Mouse (Mus musculus) megakaryocyte-erythroid progenitor cell, adult 5-6 weeks (primary cell): ENCODE measurements around the gene E130309D02Rik. TPM values are rescaled to one million over a fixed set of nuclear protein-coding genes. Genes with fewer than 3 reads are reported as not detected.

Experiments
- ATAC-seq: replicated peaks from 2 replicates; pipeline ENCODE4 v1.8.0; 2016; ENCODE audit warnings: mild to moderate bottlenecking, inconsistent platforms; ENCODE audit not compliant: severe bottlenecking, poor library complexity, low FRiP score, low TSS enrichment
- total RNA-seq, 2 experiments: library from RNA; stranded (forward) in 1 of 2; stranded (reverse) in 1 of 2; fragments of 200-1000, 215-1000 nt in 1 of 2; fragments of >200 nt in 1 of 2; fragmentation: Nextera tagmentation in 1 of 2; gene quantifications; 2 replicates each; pipeline ENCODE4 v1.2.3; 2014 to 2017

E130309D02Rik gene
- total RNA-seq (2014; fragmentation: Nextera tagmentation) (60.6 and 64.4 TPM in 2 replicates), total RNA-seq (2017) (10.5 and 23.6 TPM in 2 replicates)

DNA sequence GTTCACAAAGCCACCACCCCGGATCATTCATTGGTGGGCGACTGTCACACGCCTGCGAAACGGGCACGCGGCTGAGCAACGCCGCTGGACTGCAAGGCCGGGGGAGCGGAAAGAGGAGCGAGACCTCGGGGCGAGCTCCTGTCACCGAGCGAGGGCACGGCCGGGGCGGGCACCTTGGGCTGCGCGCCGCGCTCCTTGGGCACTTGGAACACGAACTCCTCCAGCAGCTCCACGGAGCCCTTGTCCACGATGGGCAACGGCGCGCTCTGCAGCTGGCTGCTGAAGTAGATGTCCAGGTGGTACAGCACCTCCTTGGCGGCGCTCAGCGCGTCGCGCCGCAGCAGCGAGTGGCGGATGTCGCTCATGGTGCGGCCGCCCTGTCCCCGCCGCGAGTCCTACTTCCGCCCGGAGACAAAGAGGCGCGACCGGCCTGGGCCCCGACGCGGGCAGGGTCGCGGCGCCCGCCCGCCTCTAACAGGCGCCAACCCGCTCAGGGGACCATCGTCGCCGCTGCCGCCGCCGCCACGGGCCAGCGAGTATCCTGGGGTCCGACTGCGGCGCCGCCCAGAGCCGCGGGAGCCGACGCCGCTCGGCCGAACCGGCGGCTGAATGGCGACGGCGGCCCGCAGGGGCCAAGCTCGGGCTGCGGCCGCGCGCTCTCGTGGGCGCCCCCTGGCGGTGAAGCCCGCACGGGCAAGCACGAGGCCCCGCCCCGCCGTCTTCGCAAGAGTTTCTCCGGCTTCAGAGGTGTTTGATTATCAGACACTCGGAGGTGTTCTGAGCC lies at the start of gene E130309D02Rik:
Gene E130309D02Rik, minus strand, starts transcription at position 631 of the 784 bp plus-strand sequence.
- peak; percentile 56 for ATAC-seq

DNA sequence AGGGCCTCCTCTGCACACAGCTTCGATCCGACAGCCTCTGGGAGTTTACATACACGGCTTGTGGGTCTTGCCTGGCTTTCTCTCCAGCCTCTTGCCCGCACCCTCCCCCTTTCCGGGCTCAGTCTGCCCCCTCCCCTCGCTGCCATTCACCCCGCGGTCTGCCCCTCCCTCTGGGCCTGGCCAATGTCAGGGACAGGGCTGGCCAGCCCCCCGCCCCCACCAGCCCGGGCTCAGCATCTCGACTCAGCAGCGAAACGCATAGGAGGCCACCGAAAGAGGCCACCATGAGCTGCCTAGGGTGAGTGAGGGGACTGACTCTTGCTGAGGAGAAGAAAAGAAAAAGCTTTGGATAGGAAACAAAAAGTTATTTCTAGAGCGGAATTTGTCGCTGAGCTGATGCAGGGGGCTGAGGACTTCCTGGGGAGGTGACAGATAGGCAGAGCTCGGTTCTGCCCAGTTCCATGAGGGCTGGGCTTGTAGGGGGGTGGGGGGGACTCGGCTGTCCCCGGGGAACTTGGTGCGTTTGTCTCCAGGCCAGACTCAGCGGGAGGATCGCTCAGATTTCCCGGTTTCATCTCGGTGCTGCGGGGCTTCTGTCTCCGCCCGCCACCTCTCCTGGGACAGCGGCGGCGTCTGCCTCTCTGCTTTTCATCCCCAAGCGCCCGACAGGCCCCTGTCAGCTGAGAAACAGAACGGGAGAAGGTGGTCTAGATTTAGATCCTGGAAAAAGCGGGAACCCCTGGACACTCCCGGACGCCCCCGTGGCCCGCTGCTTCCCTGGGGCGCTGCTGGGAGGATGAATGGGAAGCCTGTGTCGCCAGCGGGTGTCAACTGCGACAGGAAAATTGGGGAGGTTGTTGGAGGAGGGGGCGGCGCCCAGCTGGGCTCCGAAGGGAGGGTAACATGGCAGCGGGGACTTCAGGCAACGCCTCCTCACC lies 48.8 kb upstream of the E130309D02Rik start:
- ATAC-seq, result no peak

DNA sequence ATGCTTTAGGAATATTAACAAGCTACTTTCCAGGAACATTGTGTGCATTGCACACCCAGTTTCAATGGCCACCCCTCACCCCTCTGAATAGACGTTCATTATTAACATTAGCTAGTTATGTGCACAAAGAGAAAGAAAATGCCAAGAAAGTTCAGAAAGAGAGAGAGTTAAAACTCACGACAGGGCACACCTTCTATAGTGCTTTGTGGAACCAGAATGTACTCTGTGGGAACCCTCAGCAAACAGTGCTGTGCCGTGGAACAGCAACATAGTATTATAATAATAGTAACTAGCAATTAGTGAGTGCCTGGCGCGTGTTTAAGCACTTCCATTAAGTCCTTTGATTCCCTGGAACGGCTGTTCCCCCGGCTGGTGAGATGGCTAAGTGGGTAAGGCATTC lies 46.3 kb upstream of the E130309D02Rik start:
- no peak for ATAC-seq

DNA sequence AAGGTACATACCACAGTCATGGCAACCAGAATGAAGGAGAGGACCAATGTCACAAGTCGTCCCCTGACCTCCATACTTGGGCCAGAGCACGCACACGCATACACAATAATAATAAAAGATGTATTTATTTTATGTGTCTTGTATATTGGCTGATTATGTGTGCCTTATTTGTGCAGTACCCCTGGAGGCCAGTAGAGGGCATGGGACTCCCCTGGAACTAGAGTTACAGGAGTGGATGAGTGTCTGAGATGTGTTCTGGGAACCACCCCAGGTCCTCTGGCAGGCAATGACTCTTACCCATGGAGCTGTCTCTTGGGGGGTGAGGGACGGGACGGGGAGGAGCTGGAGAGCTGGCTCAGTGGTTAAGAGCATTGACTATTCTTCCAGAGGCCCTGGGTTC lies 44.8 kb upstream of the E130309D02Rik start:
- 0 out of 2 replicates have a peak, but pooled peaks have one; percentile 46 for ATAC-seq

DNA sequence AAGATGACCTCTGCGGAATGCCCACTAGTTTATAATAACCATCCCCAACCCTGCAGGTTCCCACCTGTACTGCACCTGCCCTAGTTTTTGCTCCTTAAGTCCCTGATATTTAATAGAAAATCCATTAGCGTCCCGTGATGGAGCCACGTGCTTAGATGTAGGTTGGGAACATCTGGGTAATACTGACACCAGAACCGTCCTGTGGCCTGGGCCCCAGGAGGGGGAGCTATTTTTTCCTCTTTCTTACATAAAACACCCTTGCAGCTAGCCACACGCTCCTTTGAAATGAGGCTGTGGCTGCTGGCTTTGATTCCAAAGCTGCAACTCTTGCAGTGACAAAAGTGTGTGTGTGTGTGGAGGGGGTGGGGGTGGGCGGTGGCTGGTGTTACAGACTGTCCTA lies 44.1 kb upstream of the E130309D02Rik start:
- ATAC-seq, result no peak

DNA sequence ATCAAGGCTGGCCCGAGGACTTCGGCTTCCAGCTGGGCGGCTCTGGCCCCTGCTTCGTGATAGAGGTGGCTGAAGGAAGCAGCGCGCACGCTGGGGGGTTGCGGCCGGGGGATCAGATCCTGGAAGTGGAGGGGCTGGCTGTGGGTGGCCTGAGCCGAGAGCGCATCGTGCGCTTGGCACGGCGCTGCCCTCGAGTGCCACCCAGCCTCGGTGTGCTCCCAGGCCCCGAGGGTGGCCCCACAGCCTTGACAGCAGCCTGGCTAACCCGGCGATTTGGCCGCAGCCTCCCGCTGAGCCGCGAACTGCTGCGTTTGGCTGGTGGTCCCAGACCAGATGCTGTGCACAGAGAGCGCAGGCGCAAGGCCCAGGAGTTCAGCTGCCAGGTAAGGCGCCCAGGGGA lies 42.4 kb upstream of the E130309D02Rik start:
- ATAC-seq, result no peak

DNA sequence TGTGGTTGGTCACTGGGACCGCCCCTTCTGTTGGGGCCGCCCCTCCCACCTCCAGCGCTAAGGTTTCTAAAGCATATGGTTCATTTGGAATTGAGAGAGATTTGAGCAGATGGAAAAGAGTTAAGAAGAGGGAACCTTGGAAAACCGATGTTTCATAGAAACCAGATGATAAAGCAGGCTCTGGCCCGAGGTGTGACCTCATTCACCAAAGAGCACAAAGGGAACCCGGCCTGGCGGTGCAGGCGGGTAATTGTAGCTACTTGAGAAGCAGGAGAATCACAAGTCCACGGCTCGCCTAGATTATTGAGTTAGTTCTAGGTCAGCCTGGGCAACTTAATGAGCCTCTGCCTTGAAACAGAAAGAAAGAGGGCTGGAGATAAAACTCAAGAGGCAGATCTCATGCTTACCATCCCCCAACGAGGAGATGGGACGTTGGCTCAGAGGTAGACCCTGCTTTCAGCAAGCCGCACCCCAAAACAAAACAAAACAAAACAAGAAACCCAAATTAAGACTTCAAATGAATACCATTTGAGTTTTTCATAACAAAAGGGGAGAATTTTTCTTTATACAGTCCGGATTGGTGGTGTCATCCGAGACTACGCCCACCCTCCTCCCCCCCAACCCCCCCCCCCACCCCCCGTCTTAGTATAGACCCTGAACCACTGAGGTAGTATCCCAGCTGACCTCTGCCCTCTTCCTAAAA lies 41.7 kb upstream of the E130309D02Rik start, which contains the start of gene Grid2ip:
Gene Grid2ip, plus strand, starts transcription at position 653 of the 703 bp plus-strand sequence.
- no peak for ATAC-seq

DNA sequence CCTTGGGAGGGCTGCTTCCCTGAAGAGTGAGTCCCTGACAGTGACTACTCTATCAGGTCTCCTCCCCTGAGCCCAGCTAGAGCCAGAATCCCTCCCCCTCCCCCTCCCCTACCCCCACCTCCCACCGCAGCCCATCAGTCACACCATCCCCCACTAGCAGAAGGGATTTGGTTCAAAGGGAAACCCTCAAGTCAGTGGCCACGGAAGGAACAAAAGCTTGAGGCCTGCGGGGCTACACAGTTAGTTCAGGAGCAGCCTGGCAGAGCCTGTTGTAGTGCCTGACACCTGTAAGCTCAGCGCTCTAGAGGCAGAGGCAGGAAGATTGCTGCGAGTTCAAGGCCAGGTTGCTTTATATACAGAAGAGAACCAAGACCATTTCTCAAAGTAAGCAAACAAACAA lies 40.9 kb upstream of the E130309D02Rik start:
- ATAC-seq, result no peak

DNA sequence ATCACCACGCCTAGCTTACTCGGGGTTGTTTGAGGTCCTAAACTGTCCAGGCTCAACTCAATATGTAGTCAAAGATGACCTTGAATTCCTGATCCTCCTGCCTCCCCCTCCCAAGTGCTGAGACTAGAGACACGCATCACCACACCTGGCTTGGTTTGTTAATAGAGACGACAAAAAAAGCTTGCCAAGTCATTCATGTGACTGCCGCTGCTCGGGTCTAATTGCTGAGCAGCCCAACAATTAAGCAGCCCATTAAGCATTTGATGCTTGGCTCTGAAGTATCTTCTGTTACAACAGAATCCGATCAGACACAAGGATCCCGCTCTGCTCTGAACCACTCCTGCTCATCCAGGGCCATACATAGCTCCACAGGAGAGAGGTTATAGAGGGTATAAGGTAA lies 31.2 kb upstream of the E130309D02Rik start:
- no peak for ATAC-seq

DNA sequence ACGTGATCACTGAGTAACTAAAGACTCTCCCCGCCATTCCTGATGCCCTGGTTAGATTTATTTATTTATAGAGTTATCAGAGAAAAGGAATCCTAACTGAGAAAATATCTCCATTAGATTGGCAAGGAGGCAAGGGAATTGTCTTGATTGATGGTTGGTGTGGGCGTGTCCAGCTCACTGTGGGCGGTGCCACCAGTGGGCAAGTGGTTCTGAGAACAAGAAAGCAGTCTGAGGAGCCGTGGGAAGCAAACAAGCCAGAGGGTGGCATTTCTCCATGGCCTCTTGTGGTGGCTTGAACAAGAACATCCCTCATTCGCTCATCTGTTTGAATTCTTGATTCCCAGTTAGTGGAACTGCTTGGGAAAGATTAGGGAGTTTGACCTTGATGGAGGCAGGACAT lies 24.4 kb upstream of the E130309D02Rik start:
- ATAC-seq, result no peak

DNA sequence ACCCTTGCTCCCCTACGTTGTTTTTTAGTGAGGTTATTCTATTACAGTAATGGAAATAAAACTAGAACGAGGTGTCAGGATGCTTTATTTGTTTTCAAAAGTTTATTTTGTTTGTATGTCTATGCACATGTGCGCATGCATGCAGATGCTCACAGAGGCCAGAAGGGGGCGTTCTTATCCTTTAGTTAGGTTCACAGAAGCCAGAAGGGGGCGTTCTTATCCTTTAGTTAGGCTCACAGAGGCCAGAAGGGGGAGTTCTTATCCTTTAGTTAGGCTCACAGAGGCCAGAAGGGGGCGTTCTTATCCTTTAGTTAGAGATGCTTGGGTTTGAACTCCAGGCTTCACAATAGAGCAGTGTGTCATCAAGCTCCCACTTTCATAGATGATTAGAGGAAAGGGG lies 21.4 kb upstream of the E130309D02Rik start:
- peak; percentile 35; the same call in 1 of the 2 replicates for ATAC-seq

DNA sequence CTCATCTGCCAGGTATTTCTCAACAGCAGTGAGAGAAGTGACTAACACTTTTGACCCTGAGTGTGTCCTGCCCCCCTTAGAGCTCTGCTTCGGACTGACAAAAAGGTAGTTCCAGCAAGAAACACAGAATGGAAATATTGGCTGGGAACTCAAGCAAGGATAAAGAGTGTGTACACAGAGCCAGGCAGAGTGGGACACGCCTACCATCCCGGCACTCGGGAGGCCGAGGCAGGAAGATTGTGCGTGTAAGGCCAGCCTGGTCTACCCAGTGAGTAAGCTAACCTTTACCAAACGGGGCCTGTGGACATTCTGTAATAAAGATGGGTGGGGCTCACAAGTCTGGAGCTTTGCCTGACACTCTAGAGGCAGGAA lies 19.9 kb upstream of the E130309D02Rik start:
- no peak for ATAC-seq

DNA sequence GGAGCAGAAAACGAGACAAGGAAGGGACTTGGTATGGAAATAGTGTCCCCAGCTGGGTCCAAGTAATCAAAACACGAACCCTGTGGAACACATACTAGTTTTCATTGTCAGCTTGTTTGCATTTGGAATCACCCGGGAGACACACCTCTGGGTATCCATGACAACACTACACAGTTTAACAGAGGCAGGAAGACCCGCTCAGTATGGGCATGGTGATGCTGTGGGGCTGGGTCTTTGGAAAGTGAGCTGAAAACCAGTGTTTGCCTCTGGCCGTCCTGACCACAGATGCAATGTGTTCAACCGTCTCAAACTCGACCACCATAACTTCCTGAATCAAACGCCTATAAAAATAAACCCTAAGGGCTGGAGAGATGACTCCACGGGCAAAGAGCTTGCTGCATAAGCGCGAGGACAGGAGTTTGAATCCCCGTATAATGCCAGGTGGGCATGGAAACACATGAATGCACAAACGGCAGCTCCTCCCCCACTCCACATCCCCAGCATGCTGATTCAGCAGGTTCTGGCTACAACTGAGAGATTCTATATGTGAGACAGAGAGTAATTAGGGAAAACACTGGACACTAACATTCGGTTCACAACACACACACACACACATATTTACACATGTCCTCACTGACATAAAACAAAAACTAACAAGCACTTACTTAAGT lies 19.4 kb upstream of the E130309D02Rik start:
- ATAC-seq, result no peak

DNA sequence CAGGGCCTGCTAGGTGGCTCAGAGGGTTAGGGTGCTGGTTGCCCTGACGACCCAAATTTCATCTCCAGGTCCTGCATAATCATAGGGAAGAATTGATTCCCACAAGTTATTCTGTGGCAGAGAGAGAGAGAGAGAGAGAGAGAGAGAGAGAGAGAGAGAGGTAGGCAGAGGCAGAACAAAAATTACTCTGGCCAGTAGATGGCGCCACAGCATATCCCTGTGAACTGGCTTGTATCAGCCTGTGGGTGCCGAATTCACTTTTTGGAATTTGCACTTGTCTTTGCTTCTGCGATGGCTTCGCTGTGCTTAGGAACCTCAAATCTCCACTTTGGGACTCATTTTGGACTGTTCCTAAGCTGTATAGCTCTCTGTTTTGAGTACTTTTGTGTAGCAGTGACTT lies 18.7 kb upstream of the E130309D02Rik start:
- peak; percentile 42; the same call in 1 of the 2 replicates for ATAC-seq

DNA sequence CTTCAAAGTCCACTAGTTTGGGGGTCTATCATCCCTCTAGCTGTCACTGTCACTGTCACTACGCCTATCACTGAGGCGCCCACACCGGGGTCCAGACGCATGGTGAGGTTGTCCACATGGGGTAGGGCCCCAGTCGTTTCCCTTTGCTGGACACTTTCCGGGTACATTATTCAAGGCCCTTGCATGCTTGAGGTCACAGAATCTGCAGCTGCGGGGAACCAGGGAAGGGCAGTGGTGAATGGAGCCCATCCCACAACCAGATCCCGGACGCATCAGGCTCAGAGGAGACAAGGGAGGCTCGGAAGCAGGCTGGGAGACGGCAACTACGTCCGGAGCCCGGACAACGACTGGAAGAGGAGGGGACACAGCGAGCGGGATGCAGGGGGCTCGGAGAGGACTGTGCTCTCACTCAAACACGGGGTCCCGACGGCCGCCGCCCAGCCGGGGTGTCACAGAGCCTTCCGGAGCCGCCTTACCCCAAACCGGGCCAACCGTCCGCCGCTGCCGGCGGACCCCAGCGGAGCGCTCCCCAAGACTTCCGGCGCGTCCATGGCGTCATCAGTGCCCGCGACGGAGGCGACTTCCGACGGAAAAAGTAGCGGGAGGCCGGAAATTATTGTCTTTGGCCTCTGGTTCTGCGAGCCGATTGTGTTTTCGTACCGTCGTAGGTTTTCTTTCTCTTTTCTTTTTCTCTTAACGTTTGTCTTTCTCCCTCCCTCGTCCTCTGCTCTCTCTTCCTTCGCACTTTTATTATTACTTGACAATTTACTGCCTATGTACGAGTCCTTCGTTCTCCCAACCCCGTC lies 13.7 kb upstream of the E130309D02Rik start, which contains the start of gene Zdhhc4:
Gene Zdhhc4, minus strand, starts transcription at position 567 of the 806 bp plus-strand sequence.
- ATAC-seq, result peak; percentile 80

DNA sequence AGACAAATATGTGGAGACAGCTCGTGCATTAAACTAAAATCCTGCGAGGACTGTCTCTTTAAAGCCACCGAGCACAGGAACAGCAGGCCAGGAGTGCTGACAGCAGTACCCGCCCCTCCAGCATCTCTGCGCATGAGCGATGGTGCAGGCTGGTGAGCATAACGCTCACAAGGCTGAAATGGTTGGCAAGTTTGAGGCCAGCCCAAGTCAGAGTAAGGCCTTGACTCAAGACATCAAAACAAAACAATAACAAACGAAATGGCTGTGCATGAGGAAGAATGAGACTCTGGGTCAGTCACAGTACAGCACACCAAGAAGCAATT lies 2.1 kb upstream of the E130309D02Rik start:
- no peak for ATAC-seq

DNA sequence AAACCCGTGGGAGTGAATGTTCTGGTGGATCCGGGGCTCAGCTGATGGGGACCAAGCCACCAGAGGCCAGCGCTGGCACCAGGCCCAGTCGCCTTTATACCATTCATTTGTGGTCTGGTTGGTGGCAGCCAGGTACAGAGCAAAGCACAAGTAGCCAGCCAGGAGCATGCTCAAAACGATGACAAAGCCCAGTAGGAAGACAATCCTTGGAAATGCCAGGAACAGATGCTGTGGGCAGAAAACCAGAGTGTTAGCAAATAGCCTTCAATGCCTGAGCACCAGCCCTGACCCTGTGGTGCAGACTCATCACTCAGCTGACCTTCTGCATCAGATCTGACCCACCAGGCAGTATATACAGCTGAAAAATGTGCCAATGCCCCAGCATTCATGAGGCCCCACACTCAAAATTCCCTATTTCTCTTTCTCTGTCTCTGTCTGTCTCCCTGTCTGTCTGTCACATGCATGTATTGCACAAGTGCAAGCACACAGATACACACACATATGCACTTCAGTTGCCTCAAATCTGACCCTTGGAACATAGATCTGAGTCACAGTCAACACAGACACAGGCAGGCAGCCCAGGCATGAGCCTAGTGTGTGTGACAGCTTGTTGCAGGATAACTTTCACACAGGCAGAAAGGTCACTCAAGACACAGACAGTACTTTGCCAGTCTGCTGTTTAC lies 1.6 kb upstream of the E130309D02Rik start:
- no peak for ATAC-seq

DNA sequence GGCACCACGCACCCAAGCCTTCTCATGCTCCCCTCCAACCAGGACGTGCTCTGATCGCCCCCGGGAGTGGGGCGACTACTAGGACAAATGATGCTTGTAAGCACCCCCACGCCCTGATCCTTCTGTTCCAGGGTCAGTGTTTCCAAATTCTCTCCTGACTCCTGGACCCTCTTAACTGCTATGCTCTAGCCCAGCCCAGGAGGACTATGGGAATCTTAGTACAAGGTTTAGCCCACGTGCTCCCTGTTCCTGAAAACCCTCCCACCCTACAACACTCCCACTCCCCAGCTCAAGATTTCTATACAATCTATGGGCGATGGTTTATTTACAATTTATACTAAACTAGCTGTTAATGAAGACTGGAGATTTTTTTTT lies 341 bp upstream of the E130309D02Rik start:
- no peak for ATAC-seq
